Mouse (Mus musculus): ENCODE data around the gene Slc22a18. TPM values are rescaled to one million over a fixed set of nuclear protein-coding genes. Genes with fewer than 3 reads are reported as not detected.

Gene Slc22a18
- 18.2 and 22.7 TPM in 2 replicates for polyA plus RNA-seq (2015; fragmentation: Nextera tagmentation; extraction: Ambion mirVana)

GRCm38 (mm10) chr7:143473347-143474101, at the start of gene Slc22a18:
TSS of gene Slc22a18 (plus strand) at chr7:143473736.
- Histone ChIP-seq H3K9me3 (ENCODE audit: control insufficient read depth, low read length) (no peaks in the 10 kb centered on the region), H3K4me3 (ENCODE audit: low read length) (peak within 1 kb of the TSS; percentile 39), H3K4me2 (ENCODE audit: low read depth, low read length) (peak within 1 kb of the TSS; percentile 45), H3K27me3 (replicated peaks; ENCODE audit: control insufficient read depth, insufficient read depth, low read length) (no peaks in the 10 kb centered on the region), H3K4me1 (ENCODE audit: control insufficient read depth, insufficient read depth, low read length) (peaks cover 13% of the 10 kb centered on the region; the same call in 1 of the 2 replicates), H3K36me3 (ENCODE audit: control insufficient read depth, insufficient read depth, low read length) (no peaks in the 10 kb centered on the region), H3K9ac (ENCODE audit: low read depth, low read length) (peak within 1 kb of the TSS; percentile 57), H3K27ac (ENCODE audit: low read length) (peak within 1 kb of the TSS; percentile 62)
- WGBS = 26% methylated on average over 4 of the region's 4 CpGs
- peak; percentile 72 for ATAC-seq

GRCm38 (mm10) chr7:143428142-143428813, 45.3 kb upstream of the Slc22a18 start:
- Histone ChIP-seq H3K4me2 (ENCODE audit: low read depth, low read length) (no peak overlapping the region), H3K4me3 (ENCODE audit: low read length) (no peak overlapping the region), H3K36me3 (ENCODE audit: control insufficient read depth, insufficient read depth, low read length) (no peaks in the 10 kb centered on the region), H3K4me1 (ENCODE audit: control insufficient read depth, insufficient read depth, low read length) (peaks cover 8% of the 10 kb centered on the region), H3K9me3 (ENCODE audit: control insufficient read depth, low read length) (no peaks in the 10 kb centered on the region), H3K9ac (ENCODE audit: low read depth, low read length) (no peak overlapping the region), H3K27ac (ENCODE audit: low read length) (no peak overlapping the region), H3K27me3 (replicated peaks; ENCODE audit: control insufficient read depth, insufficient read depth, low read length) (no peaks in the 10 kb centered on the region)
- WGBS = 61% methylated on average over 23 of the region's 23 CpGs
- no peak for ATAC-seq

GRCm38 (mm10) chr7:143428814-143429499, 44.6 kb upstream of the Slc22a18 start:
- no peak overlapping the region for H3K9ac ChIP-seq (ENCODE audit: low read depth, low read length)
- H3K27me3 ChIP-seq (replicated peaks; ENCODE audit: control insufficient read depth, insufficient read depth, low read length) = no peaks in the 10 kb centered on the region
- no peak overlapping the region for H3K4me2 ChIP-seq (ENCODE audit: low read depth, low read length)
- WGBS = 70% methylated on average over 2 of the region's 2 CpGs
- H3K4me3 ChIP-seq (ENCODE audit: low read length) = no peak overlapping the region
- no peaks in the 10 kb centered on the region for H3K9me3 ChIP-seq (ENCODE audit: control insufficient read depth, low read length)
- ATAC-seq = peak; percentile 57
- no peaks in the 10 kb centered on the region for H3K36me3 ChIP-seq (ENCODE audit: control insufficient read depth, insufficient read depth, low read length)
- peaks cover 8% of the 10 kb centered on the region for H3K4me1 ChIP-seq (ENCODE audit: control insufficient read depth, insufficient read depth, low read length)
- H3K27ac ChIP-seq (ENCODE audit: low read length) = no peak overlapping the region

- WGBS = 82% methylated on average over 1 of the region's 1 CpGs
- Histone ChIP-seq H3K36me3 (ENCODE audit: control insufficient read depth, insufficient read depth, low read length) (no peaks in the 10 kb centered on the region), H3K4me1 (ENCODE audit: control insufficient read depth, insufficient read depth, low read length) (peaks cover 11% of the 10 kb centered on the region), H3K4me2 (ENCODE audit: low read depth, low read length) (no peak overlapping the region), H3K4me3 (ENCODE audit: low read length) (no peak overlapping the region), H3K27me3 (replicated peaks; ENCODE audit: control insufficient read depth, insufficient read depth, low read length) (no peaks in the 10 kb centered on the region), H3K27ac (ENCODE audit: low read length) (no peak overlapping the region), H3K9me3 (ENCODE audit: control insufficient read depth, low read length) (no peaks in the 10 kb centered on the region), H3K9ac (ENCODE audit: low read depth, low read length) (no peak overlapping the region)
- ATAC-seq = no peak
Observed at GRCm38 (mm10) chr7:143432631-143433030, 40.9 kb upstream of the Slc22a18 start.

- Histone ChIP-seq H3K27me3 (replicated peaks; ENCODE audit: control insufficient read depth, insufficient read depth, low read length) (no peaks in the 10 kb centered on the region), H3K9me3 (ENCODE audit: control insufficient read depth, low read length) (no peaks in the 10 kb centered on the region), H3K9ac (ENCODE audit: low read depth, low read length) (no peak overlapping the region), H3K36me3 (ENCODE audit: control insufficient read depth, insufficient read depth, low read length) (no peaks in the 10 kb centered on the region), H3K4me2 (ENCODE audit: low read depth, low read length) (no peak overlapping the region), H3K4me3 (ENCODE audit: low read length) (no peak overlapping the region), H3K4me1 (ENCODE audit: control insufficient read depth, insufficient read depth, low read length) (peaks cover 14% of the 10 kb centered on the region), H3K27ac (ENCODE audit: low read length) (no peak overlapping the region)
- WGBS = 77% methylated on average over 7 of the region's 7 CpGs
- ATAC-seq = no peak
Observed at GRCm38 (mm10) chr7:143433331-143433730, 40.2 kb upstream of the Slc22a18 start.

GRCm38 (mm10) chr7:143437231-143437893, 36.2 kb upstream of the Slc22a18 start:
- H3K4me2 ChIP-seq (ENCODE audit: low read depth, low read length) = peak overlapping the region; percentile 94
- ATAC-seq = peak; percentile 61
- peak overlapping the region; percentile 76 for H3K9ac ChIP-seq (ENCODE audit: low read depth, low read length)
- peak overlapping the region; percentile 51 for H3K4me3 ChIP-seq (ENCODE audit: low read length)
- no peak overlapping the region for H3K27ac ChIP-seq (ENCODE audit: low read length)
- H3K36me3 ChIP-seq (ENCODE audit: control insufficient read depth, insufficient read depth, low read length) = no peaks in the 10 kb centered on the region
- H3K4me1 ChIP-seq (ENCODE audit: control insufficient read depth, insufficient read depth, low read length) = peaks cover 9% of the 10 kb centered on the region
- no peaks in the 10 kb centered on the region for H3K9me3 ChIP-seq (ENCODE audit: control insufficient read depth, low read length)
- WGBS = 27% methylated on average over 18 of the region's 18 CpGs
- no peaks in the 10 kb centered on the region for H3K27me3 ChIP-seq (replicated peaks; ENCODE audit: control insufficient read depth, insufficient read depth, low read length)

GRCm38 (mm10) chr7:143437894-143438581, 35.5 kb upstream of the Slc22a18 start:
- ATAC-seq = peak; percentile 63
- peak overlapping the region; percentile 51 for H3K4me3 ChIP-seq (ENCODE audit: low read length)
- H3K4me2 ChIP-seq (ENCODE audit: low read depth, low read length) = peak overlapping the region; percentile 94
- no peaks in the 10 kb centered on the region for H3K27me3 ChIP-seq (replicated peaks; ENCODE audit: control insufficient read depth, insufficient read depth, low read length)
- H3K36me3 ChIP-seq (ENCODE audit: control insufficient read depth, insufficient read depth, low read length) = no peaks in the 10 kb centered on the region
- H3K27ac ChIP-seq (ENCODE audit: low read length) = no peak overlapping the region
- H3K4me1 ChIP-seq (ENCODE audit: control insufficient read depth, insufficient read depth, low read length) = peaks cover 9% of the 10 kb centered on the region
- peak overlapping the region; percentile 76 for H3K9ac ChIP-seq (ENCODE audit: low read depth, low read length)
- H3K9me3 ChIP-seq (ENCODE audit: control insufficient read depth, low read length) = no peaks in the 10 kb centered on the region
- 2% methylated on average over 59 of the region's 63 CpGs for WGBS

GRCm38 (mm10) chr7:143438965-143439364, 34.6 kb upstream of the Slc22a18 start:
- Histone ChIP-seq H3K36me3 (ENCODE audit: control insufficient read depth, insufficient read depth, low read length) (no peaks in the 10 kb centered on the region), H3K4me3 (ENCODE audit: low read length) (no peak overlapping the region), H3K9ac (ENCODE audit: low read depth, low read length) (no peak overlapping the region), H3K4me2 (ENCODE audit: low read depth, low read length) (no peak overlapping the region), H3K27ac (ENCODE audit: low read length) (no peak overlapping the region), H3K4me1 (ENCODE audit: control insufficient read depth, insufficient read depth, low read length) (peaks cover 9% of the 10 kb centered on the region), H3K9me3 (ENCODE audit: control insufficient read depth, low read length) (no peaks in the 10 kb centered on the region), H3K27me3 (replicated peaks; ENCODE audit: control insufficient read depth, insufficient read depth, low read length) (peaks cover 4% of the 10 kb centered on the region; the same call in 1 of the 2 replicates)
- WGBS = 91% methylated on average over 1 of the region's 1 CpGs
- ATAC-seq = no peak
